Mouse (Mus musculus): ENCODE data around the gene Rac3.

GRCm38 (mm10) chr11:120695184-120695583, 26.1 kb upstream of the Rac3 start:
- TF ChIP-seq GATA1 (IDR thresholded peaks at IDR 0.05; ENCODE audit: low read length) (no peak), TAL1 (IDR thresholded peaks at IDR 0.05; ENCODE audit: low read length) (no peak)

All from erythroblast, embryonic 14.5 days (primary cell).